Mouse (Mus musculus): Measurements from ENCODE around the gene Pttg1ip. TPM values are rescaled to one million over a fixed set of nuclear protein-coding genes. Genes with fewer than 3 reads are reported as not detected.

The Pttg1ip gene
- polyA plus RNA-seq, 1 experiment = 237 TPM

GRCm38 (mm10) chr10:77615647-77616046 lies 34.1 kb downstream of the Pttg1ip start:
- Histone ChIP-seq H3K36me3 (ENCODE audit: control insufficient read depth, insufficient read depth) (peaks cover 29% of the 10 kb centered on the region), H3K79me2 (ENCODE audit: control insufficient read depth, insufficient read depth) (peaks cover 12% of the 10 kb centered on the region), H3K4me3 (no peak overlapping the region), H3K27me3 (ENCODE audit: control insufficient read depth, insufficient read depth, insufficient read length) (no peaks in the 10 kb centered on the region), H3ac (ENCODE audit: control insufficient read depth, insufficient read length) (no peak overlapping the region), H3K4me2 (ENCODE audit: low read depth) (no peak overlapping the region)
- TF ChIP-seq TCF12 (IDR thresholded peaks at IDR 0.05; ENCODE audit: insufficient read depth, poor library complexity, severe bottlenecking) (no peak), MYOD1 (IDR thresholded peaks at IDR 0.05; ENCODE audit: control insufficient read depth in 1 of 3, insufficient read length in 2 of 3, low read depth in 2 of 3) (no peak), USF1 (IDR thresholded peaks at IDR 0.05; ENCODE audit: low read depth) (no peak), E2F4 (IDR thresholded peaks at IDR 0.05; ENCODE audit: insufficient read depth) (no peak), REST (IDR thresholded peaks at IDR 0.05; ENCODE audit: insufficient read depth, insufficient read length) (no peak), CEBPB (IDR thresholded peaks at IDR 0.05; ENCODE audit: insufficient read depth, poor library complexity, severe bottlenecking) (no peak), TCF3 (IDR thresholded peaks at IDR 0.05; ENCODE audit: insufficient read length, low read depth) (no peak), POLR2AphosphoS2 (IDR thresholded peaks at IDR 0.05; ENCODE audit: insufficient read length, low read depth) (no peak), MAX (IDR thresholded peaks at IDR 0.05; ENCODE audit: low read depth) (no peak)

DNA sequence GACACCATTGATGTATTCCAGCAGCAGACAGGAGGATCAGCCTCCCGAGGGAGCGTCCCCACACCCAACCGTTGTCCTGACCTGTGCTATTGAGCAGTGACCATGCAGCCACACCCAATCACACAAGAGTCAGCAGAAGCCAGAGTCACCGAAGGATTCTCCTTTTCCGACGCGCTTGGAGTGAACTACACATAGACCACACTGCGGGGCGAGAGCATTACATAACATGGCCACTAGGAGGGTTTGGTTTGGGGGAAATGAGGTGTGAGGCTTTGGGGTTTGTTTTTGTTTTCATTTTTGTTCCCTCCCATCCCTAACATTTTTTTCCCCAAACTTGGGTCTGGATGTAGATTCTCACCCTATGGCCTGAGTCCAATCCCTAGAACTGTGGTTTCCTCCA lies 34.6 kb downstream of the Pttg1ip start:
- Histone ChIP-seq H3K4me2 (ENCODE audit: low read depth) (no peak overlapping the region), H3K27me3 (ENCODE audit: control insufficient read depth, insufficient read depth, insufficient read length) (no peaks in the 10 kb centered on the region), H3K4me3 (no peak overlapping the region), H3ac (ENCODE audit: control insufficient read depth, insufficient read length) (no peak overlapping the region), H3K36me3 (ENCODE audit: control insufficient read depth, insufficient read depth) (peaks cover 29% of the 10 kb centered on the region), H3K79me2 (ENCODE audit: control insufficient read depth, insufficient read depth) (peaks cover 7% of the 10 kb centered on the region)
- no peak for TF ChIP-seq CEBPB (IDR thresholded peaks at IDR 0.05; ENCODE audit: insufficient read depth, poor library complexity, severe bottlenecking)
- TF ChIP-seq MYOG (IDR thresholded peaks at IDR 0.05; ENCODE audit: control insufficient read depth in 1 of 3, insufficient read depth in 1 of 3, insufficient read length in 2 of 3, low read depth in 2 of 3) = no peak
- no peak for TF ChIP-seq POLR2A (IDR thresholded peaks at IDR 0.05; ENCODE audit: insufficient read length, low read depth)
- no peak for TF ChIP-seq USF1 (IDR thresholded peaks at IDR 0.05; ENCODE audit: low read depth)
- no peak for TF ChIP-seq REST (IDR thresholded peaks at IDR 0.05; ENCODE audit: insufficient read depth, insufficient read length)
- TF ChIP-seq E2F4 (IDR thresholded peaks at IDR 0.05; ENCODE audit: insufficient read depth) = no peak
- TF ChIP-seq SRF (IDR thresholded peaks at IDR 0.05; ENCODE audit: control insufficient read depth, insufficient read length, low read depth) = no peak
- TF ChIP-seq POLR2AphosphoS2 (IDR thresholded peaks at IDR 0.05; ENCODE audit: insufficient read length, low read depth) = no peak
- no peak for TF ChIP-seq MAX (IDR thresholded peaks at IDR 0.05; ENCODE audit: low read depth)
- TF ChIP-seq TCF3 (IDR thresholded peaks at IDR 0.05; ENCODE audit: insufficient read length, low read depth) = no peak
- TF ChIP-seq TCF12 (IDR thresholded peaks at IDR 0.05; ENCODE audit: insufficient read depth, poor library complexity, severe bottlenecking) = no peak
- TF ChIP-seq MYOD1 (IDR thresholded peaks at IDR 0.05; ENCODE audit: control insufficient read depth in 1 of 3, insufficient read length in 2 of 3, low read depth in 2 of 3) = no peak

DNA sequence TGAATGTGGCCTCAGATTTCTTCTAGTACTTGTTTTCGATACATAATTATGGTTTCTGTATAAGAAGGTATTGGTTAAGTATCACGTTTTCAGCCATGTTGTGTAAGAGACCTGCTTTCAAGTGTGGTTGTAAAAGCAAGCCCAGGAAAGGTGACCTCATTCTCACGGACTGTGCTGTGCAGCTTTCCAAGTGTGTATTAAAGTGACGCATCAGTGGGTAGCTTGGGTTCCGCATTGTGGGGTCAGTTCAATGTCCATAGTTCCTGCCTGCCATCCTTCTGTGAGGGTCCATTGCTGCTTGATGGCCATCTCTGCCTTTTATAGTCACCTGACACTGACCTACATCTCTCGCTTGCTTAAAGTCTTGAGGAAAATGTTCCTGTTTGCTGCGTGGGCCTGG lies 35.4 kb downstream of the Pttg1ip start:
- TF ChIP-seq MAX (IDR thresholded peaks at IDR 0.05; ENCODE audit: low read depth) (no peak), E2F4 (IDR thresholded peaks at IDR 0.05; ENCODE audit: insufficient read depth) (no peak), POLR2AphosphoS2 (IDR thresholded peaks at IDR 0.05; ENCODE audit: insufficient read length, low read depth) (no peak), MYOG (IDR thresholded peaks at IDR 0.05; ENCODE audit: control insufficient read depth in 1 of 3, insufficient read depth in 1 of 3, insufficient read length in 2 of 3, low read depth in 2 of 3) (no peak), SRF (IDR thresholded peaks at IDR 0.05; ENCODE audit: control insufficient read depth, insufficient read length, low read depth) (no peak), TCF3 (IDR thresholded peaks at IDR 0.05; ENCODE audit: insufficient read length, low read depth) (no peak), TCF12 (IDR thresholded peaks at IDR 0.05; ENCODE audit: insufficient read depth, poor library complexity, severe bottlenecking) (no peak), CEBPB (IDR thresholded peaks at IDR 0.05; ENCODE audit: insufficient read depth, poor library complexity, severe bottlenecking) (no peak), POLR2A (IDR thresholded peaks at IDR 0.05; ENCODE audit: insufficient read length, low read depth) (no peak), REST (IDR thresholded peaks at IDR 0.05; ENCODE audit: insufficient read depth, insufficient read length) (no peak), MYOD1 (IDR thresholded peaks at IDR 0.05; ENCODE audit: control insufficient read depth in 1 of 3, insufficient read length in 2 of 3, low read depth in 2 of 3) (no peak), USF1 (IDR thresholded peaks at IDR 0.05; ENCODE audit: low read depth) (no peak)
- Histone ChIP-seq H3K4me2 (ENCODE audit: low read depth) (no peak overlapping the region), H3K36me3 (ENCODE audit: control insufficient read depth, insufficient read depth) (peaks cover 29% of the 10 kb centered on the region), H3K27me3 (ENCODE audit: control insufficient read depth, insufficient read depth, insufficient read length) (no peaks in the 10 kb centered on the region), H3K4me3 (no peak overlapping the region), H3K79me2 (ENCODE audit: control insufficient read depth, insufficient read depth) (peaks cover 7% of the 10 kb centered on the region), H3ac (ENCODE audit: control insufficient read depth, insufficient read length) (no peak overlapping the region)

GRCm38 (mm10) chr10:77621546-77621945 lies 40.0 kb downstream of the Pttg1ip start:
- Histone ChIP-seq H3K79me2 (ENCODE audit: control insufficient read depth, insufficient read depth) (peaks cover 31% of the 10 kb centered on the region), H3K4me3 (peak overlapping the region; percentile 83), H3K27me3 (ENCODE audit: control insufficient read depth, insufficient read depth, insufficient read length) (no peaks in the 10 kb centered on the region), H3K4me2 (ENCODE audit: low read depth) (peak overlapping the region; percentile 76), H3ac (ENCODE audit: control insufficient read depth, insufficient read length) (peak overlapping the region; percentile 60), H3K36me3 (ENCODE audit: control insufficient read depth, insufficient read depth) (peaks cover 20% of the 10 kb centered on the region)
- no peak for TF ChIP-seq MYOD1 (IDR thresholded peaks at IDR 0.05; ENCODE audit: control insufficient read depth in 1 of 3, insufficient read length in 2 of 3, low read depth in 2 of 3)
- TF ChIP-seq MAX (IDR thresholded peaks at IDR 0.05; ENCODE audit: low read depth) = no peak
- no peak for TF ChIP-seq REST (IDR thresholded peaks at IDR 0.05; ENCODE audit: insufficient read depth, insufficient read length)
- TF ChIP-seq POLR2A (IDR thresholded peaks at IDR 0.05; ENCODE audit: insufficient read length, low read depth) = no peak
- no peak for TF ChIP-seq CEBPB (IDR thresholded peaks at IDR 0.05; ENCODE audit: insufficient read depth, poor library complexity, severe bottlenecking)
- TF ChIP-seq E2F4 (IDR thresholded peaks at IDR 0.05; ENCODE audit: insufficient read depth) = no peak

All from myocyte (in vitro differentiated cells).